Comparison of ENCODE assay signal across 7 mouse cellular contexts in genomic region chr19:46038851-46039260, GRCm38 (mm10). TPM values are rescaled to one million over a fixed set of nuclear protein-coding genes. Genes with fewer than 3 reads are reported as not detected.
DNase-seq lines count a peak whose midpoint lies in the region; ATAC-seq lines count a peak whose summit lies in the region.

No protein-coding gene starts in this region.

- peak; percentile 42 for DNase-seq in ovary, postnatal 36 days (ENCODE audit: low spot score)
- no peak for DNase-seq in ovary, adult 18-20 months (ENCODE audit: low spot score)
- no peak for DNase-seq in embryonic facial prominence, embryonic 10.5 days (ENCODE audit: low spot score)
- no peak for DNase-seq in urinary bladder, postnatal 25 days (ENCODE audit: low spot score)
- no peak for DNase-seq in right cerebral cortex, postnatal 10 days (ENCODE audit: low spot score in 2 of 2)

- no peaks in the 10 kb centered on the region for H3K9me3 ChIP-seq in embryonic facial prominence, embryonic 10.5 days
- H3K9me3 ChIP-seq in hindbrain, embryonic 15.5 days, result no peaks in the 10 kb centered on the region

- no peaks in the 10 kb centered on the region for H3K27me3 ChIP-seq in embryonic facial prominence, embryonic 10.5 days (replicated peaks; ENCODE audit: low read depth, poor library complexity, severe bottlenecking)
- H3K27me3 ChIP-seq in hindbrain, embryonic 15.5 days, result no peaks in the 10 kb centered on the region

- 0 out of 2 replicates have a peak, but pooled peaks have one; percentile 6 for ATAC-seq in hindbrain, embryonic 15.5 days (ENCODE audit: low FRiP score, low read depth)

- H3K79me2 ChIP-seq in macrophage (ENCODE audit: inconsistent target), result peaks cover 78% of the 10 kb centered on the region

- peak overlapping the region; percentile 96 for H3K27ac ChIP-seq in embryonic facial prominence, embryonic 10.5 days (replicated peaks)
- peak overlapping the region; percentile 90 for H3K27ac ChIP-seq in hindbrain, embryonic 15.5 days (replicated peaks)
- 0 out of 2 replicates have a peak overlapping the region, but pooled peaks have one; percentile 21 for H3K27ac ChIP-seq in macrophage

- peaks cover 39% of the 10 kb centered on the region for H3K36me3 ChIP-seq in embryonic facial prominence, embryonic 10.5 days (replicated peaks)
- H3K36me3 ChIP-seq in hindbrain, embryonic 15.5 days, result peaks cover 23% of the 10 kb centered on the region
- H3K36me3 ChIP-seq in macrophage (ENCODE audit: inconsistent target), result peaks cover 22% of the 10 kb centered on the region; the same call in 1 of the 2 replicates

- peak overlapping the region; percentile 94 for H3K4me3 ChIP-seq in embryonic facial prominence, embryonic 10.5 days
- peak overlapping the region; percentile 78 for H3K4me3 ChIP-seq in hindbrain, embryonic 15.5 days
- H3K4me3 ChIP-seq in macrophage (ENCODE audit: inconsistent target), result peak overlapping the region; percentile 43

- H3K9ac ChIP-seq in hindbrain, embryonic 15.5 days, result peak overlapping the region; percentile 86

- 1% methylated on average over 17 of the region's 17 CpGs for WGBS in embryonic facial prominence, embryonic 10.5 days
- 2% methylated on average over 17 of the region's 17 CpGs for WGBS in hindbrain, embryonic 15.5 days
- 2% methylated on average over 16 of the region's 17 CpGs for WGBS in macrophage (ENCODE audit: missing documents)

- H3K4me1 ChIP-seq in embryonic facial prominence, embryonic 10.5 days, result peaks cover 72% of the 10 kb centered on the region
- H3K4me1 ChIP-seq in hindbrain, embryonic 15.5 days (replicated peaks), result peaks cover 71% of the 10 kb centered on the region

- peak overlapping the region; percentile 96 for H3K4me2 ChIP-seq in hindbrain, embryonic 15.5 days

RNA-seq across cellular contexts. Expression of gene Pprc1, which starts 5.8 kb away (rescaled TPM):
- 55.2 and 65.1 TPM in 2 replicates for polyA plus RNA-seq in embryonic facial prominence, embryonic 10.5 days (2016; fragmentation: Nextera tagmentation; extraction: Ambion mirVana)
- 23.4 and 24.0 TPM in 2 replicates for polyA plus RNA-seq in hindbrain, embryonic 15.5 days (2015; fragmentation: Nextera tagmentation; extraction: Ambion mirVana)
- total RNA-seq in macrophage (2018; cell fraction: chromatin; rRNA removed), result 100 to 1,000 TPM in 8 of 26 experiments, 10 to 100 TPM in 18; 39.0 to 165 (median 87.4) TPM
- total RNA-seq in macrophage (2018; cell fraction: cytosol; rRNA removed), result 10 to 100 TPM in 25 of 26 experiments, 1 to 10 TPM in 1; 9.7 to 26.8 (median 18.4) TPM
- total RNA-seq in macrophage (2018; cell fraction: nucleus; rRNA removed), result 100 to 1,000 TPM in 1 of 26 experiments, 10 to 100 TPM in 25; 32.4 to 133 (median 55.7) TPM
- polyA plus RNA-seq in macrophage (2018), result 13.1 to 26.2 TPM (median 15.9 TPM) in 3 replicates

RNA-seq across cellular contexts. Expression of gene Ldb1, which starts 6.2 kb away (rescaled TPM):
- polyA plus RNA-seq in embryonic facial prominence, embryonic 10.5 days (2016; fragmentation: Nextera tagmentation; extraction: Ambion mirVana), result 95.0 and 97.8 TPM in 2 replicates
- 103 and 111 TPM in 2 replicates for polyA plus RNA-seq in hindbrain, embryonic 15.5 days (2015; fragmentation: Nextera tagmentation; extraction: Ambion mirVana)
- 100 to 1,000 TPM in 15 of 26 experiments, 10 to 100 TPM in 11; 34.5 to 266 (median 130) TPM for total RNA-seq in macrophage (2018; cell fraction: chromatin; rRNA removed)
- total RNA-seq in macrophage (2018; cell fraction: cytosol; rRNA removed), result 10 to 100 TPM; 34.0 to 73.6 (median 58.4) TPM
- 100 to 1,000 TPM in 10 of 26 experiments, 10 to 100 TPM in 16; 31.1 to 202 (median 91.8) TPM for total RNA-seq in macrophage (2018; cell fraction: nucleus; rRNA removed)
- 59.8 to 83.3 TPM (median 73.3 TPM) in 3 replicates for polyA plus RNA-seq in macrophage (2018)

RNA-seq across cellular contexts. Expression of gene Hps6, which starts 35.5 kb away (rescaled TPM):
- 4.4 and 5.0 TPM in 2 replicates for polyA plus RNA-seq in embryonic facial prominence, embryonic 10.5 days (2016; fragmentation: Nextera tagmentation; extraction: Ambion mirVana)
- polyA plus RNA-seq in hindbrain, embryonic 15.5 days (2015; fragmentation: Nextera tagmentation; extraction: Ambion mirVana), result 4.2 and 5.0 TPM in 2 replicates
- total RNA-seq in macrophage (2018; cell fraction: chromatin; rRNA removed), result 10 to 100 TPM in 3 of 26 experiments, 1 to 10 TPM in 23; 2.3 to 11.7 (median 6.8) TPM
- total RNA-seq in macrophage (2018; cell fraction: cytosol; rRNA removed), result 10 to 100 TPM in 7 of 26 experiments, 1 to 10 TPM in 19; 5.4 to 13.8 (median 8.9) TPM
- total RNA-seq in macrophage (2018; cell fraction: nucleus; rRNA removed), result 10 to 100 TPM in 8 of 26 experiments, 1 to 10 TPM in 18; 4.7 to 18.3 (median 8.8) TPM
- polyA plus RNA-seq in macrophage (2018), result 5.1 to 9.8 TPM (median 9.4 TPM) in 3 replicates

RNA-seq across cellular contexts. Expression of gene Nolc1, which starts 36.8 kb away (rescaled TPM):
- polyA plus RNA-seq in embryonic facial prominence, embryonic 10.5 days (2016; fragmentation: Nextera tagmentation; extraction: Ambion mirVana), result 161 and 167 TPM in 2 replicates
- polyA plus RNA-seq in hindbrain, embryonic 15.5 days (2015; fragmentation: Nextera tagmentation; extraction: Ambion mirVana), result 63.1 and 64.7 TPM in 2 replicates
- total RNA-seq in macrophage (2018; cell fraction: chromatin; rRNA removed), result 10 to 100 TPM in 21 of 26 experiments, 1 to 10 TPM in 5; 8.0 to 23.2 (median 13.6) TPM
- 10 to 100 TPM; 12.1 to 23.2 (median 17.5) TPM for total RNA-seq in macrophage (2018; cell fraction: cytosol; rRNA removed)
- total RNA-seq in macrophage (2018; cell fraction: nucleus; rRNA removed), result 10 to 100 TPM in 17 of 26 experiments, 1 to 10 TPM in 9; 4.8 to 47.3 (median 11.5) TPM
- 18.8 to 68.9 TPM (median 43.9 TPM) in 3 replicates for polyA plus RNA-seq in macrophage (2018)

RNA-seq across cellular contexts. Expression of gene Armh3, which starts 40.6 kb away (rescaled TPM):
- polyA plus RNA-seq in embryonic facial prominence, embryonic 10.5 days (2016; fragmentation: Nextera tagmentation; extraction: Ambion mirVana), result 18.4 and 19.1 TPM in 2 replicates
- polyA plus RNA-seq in hindbrain, embryonic 15.5 days (2015; fragmentation: Nextera tagmentation; extraction: Ambion mirVana), result 23.1 TPM in 2 replicates
- total RNA-seq in macrophage (2018; cell fraction: chromatin; rRNA removed), result 10 to 100 TPM; 34.8 to 90.3 (median 60.6) TPM
- 10 to 100 TPM in 20 of 26 experiments, 1 to 10 TPM in 6; 7.4 to 14.5 (median 10.9) TPM for total RNA-seq in macrophage (2018; cell fraction: cytosol; rRNA removed)
- 10 to 100 TPM; 13.8 to 56.2 (median 26.6) TPM for total RNA-seq in macrophage (2018; cell fraction: nucleus; rRNA removed)
- polyA plus RNA-seq in macrophage (2018), result 9.3 to 14.2 TPM (median 10.7 TPM) in 3 replicates

Comparison
In these comparisons a context has a peak if more than half of its experiments do, and no peak if none do; other contexts are left out.
1. H3K27ac ChIP-seq: peak in every context shown above with its lines; median percentile 96 in embryonic facial prominence, embryonic 10.5 days; 90 in hindbrain, embryonic 15.5 days; 21 in macrophage.
2. H3K4me3 ChIP-seq: peak in every context shown above with its lines; median percentile 94 in embryonic facial prominence, embryonic 10.5 days; 78 in hindbrain, embryonic 15.5 days; 43 in macrophage.